Mouse (Mus musculus) stomach, embryonic 15.5 days (tissue): ENCODE measurements around the gene Tmod2. TPM values are rescaled to one million over a fixed set of nuclear protein-coding genes. Genes with fewer than 3 reads are reported as not detected.
A peak's percentile ranks its signal among the peaks of the same experiment; 100 is the strongest.

Experiments
- ATAC-seq: fragments of 200-750 bp; cut with Nextera tagmentation; 2 replicates; pipeline ENCODE4 v1.8.0; 2017; ENCODE audit warnings: low read depth, moderate number of reproducible peaks, moderate TSS enrichment; ENCODE audit not compliant: insufficient read depth, low FRiP score
- H3K27ac ChIP-seq: fragments of 300-500 bp; sonication (generic); 2 replicates; pipeline ENCODE4 v1.5.1; 2015; ENCODE audit warnings: mild to moderate bottlenecking, inconsistent platforms
- H3K27me3 ChIP-seq: fragments of 300-500 bp; sonication (generic); replicated peaks from 2 replicates; pipeline ENCODE4 v1.6.1; 2015; ENCODE audit warnings: inconsistent platforms
- H3K36me3 ChIP-seq: fragments of 300-500 bp; sonication (generic); 2 replicates; pipeline ENCODE4 v1.6.1; 2015; ENCODE audit warnings: inconsistent platforms
- H3K4me1 ChIP-seq: fragments of 300-500 bp; sonication (generic); 2 replicates; pipeline ENCODE4 v1.6.1; 2015; ENCODE audit warnings: inconsistent platforms
- H3K4me2 ChIP-seq: fragments of 300-500 bp; sonication (generic); 2 replicates; pipeline ENCODE4 v1.6.1; 2015; ENCODE audit warnings: mild to moderate bottlenecking, inconsistent platforms
- H3K4me3 ChIP-seq: fragments of 300-500 bp; sonication (generic); replicated peaks from 2 replicates; pipeline ENCODE4 v1.5.1; 2015; ENCODE audit warnings: inconsistent platforms
- H3K9ac ChIP-seq: fragments of 300-500 bp; sonication (generic); 2 replicates; pipeline ENCODE4 v1.6.1; 2015; ENCODE audit warnings: inconsistent platforms
- H3K9me3 ChIP-seq: fragments of 300-500 bp; sonication (generic); 2 replicates; pipeline ENCODE4 v1.6.1; 2016; ENCODE audit warnings: inconsistent platforms
- WGBS: fragments of 180-500 bp; shearing (Covaris S2); methylation state at CpG from one replicate; pipeline ENCODE4 v1.1.7; 2015; 5-methylcytosine and 5-hydroxymethylcytosine counted together
- polyA plus RNA-seq: library from polyadenylated mRNA; unstranded; fragments of >200 nt; fragmentation: Nextera tagmentation; extraction: Ambion mirVana; gene quantifications from 2 replicates; pipeline ENCODE4 v1.2.1, GENCODE M21; 2015

Gene Tmod2
- polyA plus RNA-seq, 1 experiment from 2014 or later = 18.1 TPM

- H3K27ac ChIP-seq = no peak overlapping the region
- H3K9me3 ChIP-seq = no peaks in the 10 kb centered on the region
- 66% methylated on average over 2 of the region's 2 CpGs for WGBS
- no peaks in the 10 kb centered on the region for H3K27me3 ChIP-seq
- no peak for ATAC-seq
- no peak overlapping the region for H3K4me2 ChIP-seq
- no peak overlapping the region for H3K4me3 ChIP-seq
- H3K36me3 ChIP-seq = no peaks in the 10 kb centered on the region
- H3K9ac ChIP-seq = no peak overlapping the region
- no peaks in the 10 kb centered on the region for H3K4me1 ChIP-seq
These were observed 47.9 kb downstream of the Tmod2 start for GRCm38 (mm10) chr9:75563176-75563575.

- H3K9me3 ChIP-seq = no peaks in the 10 kb centered on the region
- H3K27ac ChIP-seq = no peak overlapping the region
- H3K4me1 ChIP-seq = peaks cover 9% of the 10 kb centered on the region; the same call in 1 of the 2 replicates
- no peaks in the 10 kb centered on the region for H3K36me3 ChIP-seq
- WGBS = 80% methylated on average over 13 of the region's 13 CpGs
- no peaks in the 10 kb centered on the region for H3K27me3 ChIP-seq
- no peak overlapping the region for H3K4me3 ChIP-seq
- no peak overlapping the region for H3K9ac ChIP-seq
- ATAC-seq = no peak
- no peak overlapping the region for H3K4me2 ChIP-seq
These were observed 50.0 kb downstream of the Tmod2 start for GRCm38 (mm10) chr9:75561040-75561669.

GRCm38 (mm10) chr9:75560353-75560752, 50.8 kb downstream of the Tmod2 start:
- Histone ChIP-seq H3K4me2 (no peak overlapping the region), H3K27me3 (no peaks in the 10 kb centered on the region), H3K4me3 (no peak overlapping the region), H3K9ac (no peak overlapping the region), H3K36me3 (no peaks in the 10 kb centered on the region), H3K4me1 (peaks cover 9% of the 10 kb centered on the region; the same call in 1 of the 2 replicates), H3K9me3 (no peaks in the 10 kb centered on the region), H3K27ac (no peak overlapping the region)
- no peak for ATAC-seq

- Histone ChIP-seq H3K27ac (peak within 1 kb of the TSS; percentile 97), H3K4me1 (peaks cover 13% of the 10 kb centered on the region; the same call in 1 of the 2 replicates), H3K36me3 (no peaks in the 10 kb centered on the region), H3K27me3 (no peaks in the 10 kb centered on the region), H3K9me3 (no peaks in the 10 kb centered on the region), H3K9ac (peak within 1 kb of the TSS; percentile 67), H3K4me3 (peak within 1 kb of the TSS; percentile 82), H3K4me2 (peak within 1 kb of the TSS; percentile 69)
- ATAC-seq = peak; percentile 95
- WGBS = 1% methylated on average over 21 of the region's 21 CpGs
These were observed 51.6 kb downstream of the Tmod2 start, which contains the start of gene Tmod3 for GRCm38 (mm10) chr9:75559512-75560012. Gene Tmod3, minus strand, starts transcription at chr9:75559657.

- Histone ChIP-seq H3K9me3 (no peaks in the 10 kb centered on the region), H3K4me2 (peak overlapping the region; percentile 69), H3K36me3 (no peaks in the 10 kb centered on the region), H3K27me3 (no peaks in the 10 kb centered on the region), H3K4me1 (peaks cover 13% of the 10 kb centered on the region; the same call in 1 of the 2 replicates), H3K4me3 (peak overlapping the region; percentile 82), H3K27ac (peak overlapping the region; percentile 97), H3K9ac (peak overlapping the region; percentile 67)
- peak; percentile 83 for ATAC-seq
- WGBS = under 1% methylated on average over 47 of the region's 47 CpGs
These were observed 52.2 kb downstream of the Tmod2 start for GRCm38 (mm10) chr9:75558812-75559511.

- peak overlapping the region; percentile 69 for H3K4me2 ChIP-seq
- peak overlapping the region; percentile 67 for H3K9ac ChIP-seq
- peaks cover 13% of the 10 kb centered on the region; the same call in 1 of the 2 replicates for H3K4me1 ChIP-seq
- ATAC-seq = no peak
- H3K4me3 ChIP-seq = peak overlapping the region; percentile 82
- H3K36me3 ChIP-seq = no peaks in the 10 kb centered on the region
- H3K27ac ChIP-seq = peak overlapping the region; percentile 97
- no peaks in the 10 kb centered on the region for H3K9me3 ChIP-seq
- WGBS = 13% methylated on average over 3 of the region's 3 CpGs
- no peaks in the 10 kb centered on the region for H3K27me3 ChIP-seq
These were observed 52.8 kb downstream of the Tmod2 start for GRCm38 (mm10) chr9:75558360-75558759.

- Histone ChIP-seq H3K9me3 (no peaks in the 10 kb centered on the region), H3K9ac (no peak overlapping the region), H3K4me2 (no peak overlapping the region), H3K4me3 (no peak overlapping the region), H3K4me1 (peaks cover 20% of the 10 kb centered on the region; the same call in 1 of the 2 replicates), H3K27me3 (no peaks in the 10 kb centered on the region), H3K36me3 (no peaks in the 10 kb centered on the region), H3K27ac (no peak overlapping the region)
- WGBS = 69% methylated on average over 4 of the region's 4 CpGs
- ATAC-seq = no peak
These were observed 57.4 kb downstream of the Tmod2 start for GRCm38 (mm10) chr9:75553719-75554118.

- 41% methylated on average over 5 of the region's 5 CpGs for WGBS
- H3K9me3 ChIP-seq = no peaks in the 10 kb centered on the region
- H3K4me1 ChIP-seq = 0 out of 2 replicates have a peak, but pooled peaks cover 11% of the 10 kb centered on the region
- no peak overlapping the region for H3K4me2 ChIP-seq
- ATAC-seq = no peak
- H3K27me3 ChIP-seq = no peaks in the 10 kb centered on the region
- no peaks in the 10 kb centered on the region for H3K36me3 ChIP-seq
- no peak overlapping the region for H3K9ac ChIP-seq
- H3K4me3 ChIP-seq = no peak overlapping the region
- no peak overlapping the region for H3K27ac ChIP-seq
These were observed 59.8 kb downstream of the Tmod2 start for GRCm38 (mm10) chr9:75551342-75551741.

- Histone ChIP-seq H3K4me2 (no peak overlapping the region), H3K9me3 (no peaks in the 10 kb centered on the region), H3K36me3 (no peaks in the 10 kb centered on the region), H3K27ac (no peak overlapping the region), H3K4me3 (no peak overlapping the region), H3K27me3 (no peaks in the 10 kb centered on the region), H3K4me1 (0 out of 2 replicates have a peak, but pooled peaks cover 7% of the 10 kb centered on the region), H3K9ac (no peak overlapping the region)
- ATAC-seq = no peak
- WGBS = 65% methylated on average over 8 of the region's 8 CpGs
These were observed 62.1 kb downstream of the Tmod2 start for GRCm38 (mm10) chr9:75549010-75549409.

- peaks cover 12% of the 10 kb centered on the region; the same call in 1 of the 2 replicates for H3K4me1 ChIP-seq
- 64% methylated on average over 12 of the region's 12 CpGs for WGBS
These were observed 64.1 kb downstream of the Tmod2 start for GRCm38 (mm10) chr9:75546885-75547553.

GRCm38 (mm10) chr9:75545514-75545913, 65.6 kb downstream of the Tmod2 start:
- Histone ChIP-seq H3K36me3 (no peaks in the 10 kb centered on the region), H3K27ac (no peak overlapping the region; the same call in 1 of the 2 replicates), H3K9ac (no peak overlapping the region), H3K4me1 (peaks cover 5% of the 10 kb centered on the region; the same call in 1 of the 2 replicates), H3K4me3 (no peak overlapping the region), H3K27me3 (no peaks in the 10 kb centered on the region), H3K4me2 (no peak overlapping the region), H3K9me3 (no peaks in the 10 kb centered on the region)
- no peak for ATAC-seq
- WGBS = 75% methylated on average over 8 of the region's 8 CpGs

More at GRCm38 (mm10) chr9:75546885-75547553, 64.1 kb downstream of the Tmod2 start:
- H3K9ac ChIP-seq = no peak overlapping the region
- no peak overlapping the region for H3K4me3 ChIP-seq
- H3K4me2 ChIP-seq = no peak overlapping the region
- no peaks in the 10 kb centered on the region for H3K36me3 ChIP-seq
- peak overlapping the region; percentile 13; the same call in 1 of the 2 replicates for H3K27ac ChIP-seq
- no peaks in the 10 kb centered on the region for H3K27me3 ChIP-seq
- H3K9me3 ChIP-seq = no peaks in the 10 kb centered on the region
- peak; percentile 65; the same call in 1 of the 2 replicates for ATAC-seq
